Mouse (Mus musculus) right cerebral cortex, postnatal 14 days (tissue): ENCODE data around the gene 1300017J02Rik.
"Not testable (repeated sequence)": the region's sequence is repeated elsewhere in the genome, so short reads cannot be mapped to it uniquely, and the experiment has no call there.

Experiments
- DNase-seq: peaks from one replicate; pipeline ENCODE4 v3.0.0; 2022

The 1300017J02Rik gene

GRCm38 (mm10) chr9:103304927-103305326, at the start of gene 1300017J02Rik, which contains the start of gene Topbp1:
1300017J02Rik (minus strand) TSS chr9:103305082.
Topbp1 (plus strand) TSS chr9:103305215.
- DNase-seq, result peak; percentile 93

GRCm38 (mm10) chr9:103353500-103354260, 48.8 kb upstream of the 1300017J02Rik start:
- DNase-seq, result not testable (repeated sequence)

GRCm38 (mm10) chr9:103348791-103349190, 43.9 kb upstream of the 1300017J02Rik start:
- DNase-seq, result no peak

GRCm38 (mm10) chr9:103347996-103348490, 43.2 kb upstream of the 1300017J02Rik start:
- no peak for DNase-seq

DNA sequence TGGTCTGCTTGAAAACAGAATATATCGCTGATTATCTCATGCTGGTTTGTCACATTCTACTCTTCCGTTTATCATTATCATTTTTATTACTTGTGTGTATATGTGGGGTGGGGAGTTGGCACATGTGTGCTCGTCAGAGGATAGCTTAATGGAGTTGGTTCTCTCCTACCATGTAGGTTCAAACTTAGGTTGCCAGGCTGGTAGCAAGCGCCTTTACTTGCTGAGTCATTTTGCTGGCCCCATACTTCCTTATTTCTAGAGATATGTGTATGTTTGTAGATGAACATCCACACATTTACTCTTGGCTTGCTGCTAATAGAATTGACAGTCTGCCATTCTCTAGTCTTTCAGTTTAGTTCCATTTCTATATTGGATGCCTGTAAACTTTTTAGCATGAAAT, 42.2 kb upstream of the 1300017J02Rik start:
- DNase-seq, result no peak

DNA sequence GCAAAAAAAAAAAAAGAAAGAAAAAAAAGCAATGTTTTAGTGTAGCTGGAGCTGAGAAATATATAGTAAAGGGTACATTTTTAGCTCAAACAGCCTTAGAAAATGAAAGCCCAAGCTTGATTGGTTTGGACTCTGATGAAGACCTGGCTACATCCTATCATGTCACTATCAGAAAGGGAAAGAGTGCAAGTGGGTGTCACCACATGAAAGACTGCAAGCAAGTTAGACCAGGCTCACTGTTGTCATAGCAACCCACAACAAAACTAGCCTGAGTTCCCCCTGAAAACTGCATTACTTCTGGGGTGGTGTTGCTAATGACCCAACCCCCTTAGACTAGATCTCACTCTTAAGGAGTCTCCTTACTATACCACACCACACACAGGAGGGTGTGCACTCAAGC, 32.0 kb upstream of the 1300017J02Rik start:
- DNase-seq, result no peak

DNA sequence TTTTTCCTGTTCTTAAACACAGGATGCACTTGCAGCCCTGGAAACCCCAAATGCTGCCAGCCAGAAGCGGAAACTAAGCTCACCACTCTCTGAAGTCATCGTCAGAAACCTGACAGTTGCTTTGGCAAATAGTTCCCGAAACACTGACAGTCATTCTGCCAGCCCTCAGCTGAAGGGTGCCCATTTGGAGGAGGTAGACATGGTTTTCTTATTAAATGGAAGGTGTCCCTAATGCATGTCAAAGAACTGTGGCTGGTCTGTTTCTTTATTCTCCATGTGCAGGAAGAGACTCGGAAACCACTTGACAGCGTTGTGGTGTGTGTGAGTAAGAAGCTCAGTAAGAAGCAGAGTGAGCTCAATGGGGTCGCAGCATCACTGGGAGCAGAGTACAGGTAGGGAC, 27.8 kb upstream of the 1300017J02Rik start:
- DNase-seq, result no peak

DNA sequence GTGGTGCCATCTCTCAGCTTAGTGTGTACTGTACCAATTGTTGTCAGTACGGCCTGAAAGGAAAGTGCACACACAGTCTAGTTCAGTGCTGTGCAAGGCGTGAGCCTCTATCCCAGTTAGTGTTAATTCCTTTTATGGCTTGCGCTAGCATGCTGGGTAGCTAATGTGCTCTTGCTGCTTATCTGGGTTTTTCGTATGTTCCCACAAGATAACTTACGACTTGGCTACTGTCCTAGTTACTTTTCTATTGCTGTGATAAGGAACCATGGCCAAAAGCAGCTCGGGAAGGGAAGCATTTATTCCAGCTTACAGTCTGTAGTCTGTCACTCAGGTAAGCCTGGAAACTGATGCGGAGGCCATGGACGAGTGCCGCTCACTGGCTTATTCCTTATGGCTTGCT, 21.6 kb upstream of the 1300017J02Rik start:
- DNase-seq, result no peak

GRCm38 (mm10) chr9:103324678-103325077, 19.8 kb upstream of the 1300017J02Rik start:
- no peak for DNase-seq

DNA sequence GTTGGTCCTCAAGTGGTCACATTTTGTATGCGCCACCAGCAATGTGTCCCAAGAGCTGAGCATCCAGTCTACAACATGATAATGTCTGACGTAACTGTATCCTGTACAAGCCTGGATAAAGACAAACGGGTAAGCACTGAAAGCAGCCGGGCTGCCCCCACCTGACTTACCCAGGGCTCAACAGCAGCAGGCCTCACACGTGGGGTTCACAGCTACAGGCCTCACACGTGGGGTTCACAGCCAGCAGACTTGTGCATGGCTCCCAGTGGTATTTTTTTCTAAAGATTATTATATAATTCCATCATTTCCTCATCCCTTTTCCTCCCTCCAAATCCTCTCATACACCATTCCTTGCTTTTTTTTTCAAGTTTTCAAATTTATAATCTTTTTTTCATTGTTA, 5.0 kb upstream of the 1300017J02Rik start:
- DNase-seq, result peak; percentile 31

GRCm38 (mm10) chr9:103305332-103306041, 605 bp upstream of the 1300017J02Rik start:
- peak; percentile 34 for DNase-seq

- DNase-seq, result peak; percentile 50
These were observed 2.2 kb downstream of the 1300017J02Rik start for GRCm38 (mm10) chr9:103302666-103303065.

DNA sequence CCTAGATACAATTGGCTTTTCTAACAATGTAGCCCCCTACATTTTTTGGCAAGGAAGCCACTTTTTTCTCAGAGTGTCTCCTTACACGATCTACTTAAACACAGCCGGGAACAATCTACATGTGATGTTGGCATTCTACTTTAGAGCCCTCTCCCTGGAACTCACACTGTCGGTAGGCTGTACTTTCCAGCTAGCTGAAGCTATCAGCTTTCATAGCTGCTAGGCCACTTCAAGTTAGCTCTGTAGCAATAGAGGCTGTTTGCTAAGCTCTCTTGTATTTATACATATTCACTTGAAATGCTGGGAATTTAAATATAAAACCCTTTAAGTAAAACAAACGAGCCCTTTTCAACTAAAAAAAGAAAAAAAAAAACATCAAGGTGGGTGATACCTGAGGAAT, 2.6 kb downstream of the 1300017J02Rik start:
- DNase-seq, result no peak

GRCm38 (mm10) chr9:103301086-103301485, 3.8 kb downstream of the 1300017J02Rik start:
- DNase-seq, result no peak

- no peak for DNase-seq
These were observed 10.4 kb downstream of the 1300017J02Rik start for GRCm38 (mm10) chr9:103294507-103294906.

- DNase-seq, result no peak
These were observed 16.2 kb downstream of the 1300017J02Rik start for GRCm38 (mm10) chr9:103288489-103289180.

GRCm38 (mm10) chr9:103287840-103288488, 16.9 kb downstream of the 1300017J02Rik start:
- no peak for DNase-seq

GRCm38 (mm10) chr9:103286901-103287422, 17.9 kb downstream of the 1300017J02Rik start:
- DNase-seq, result no peak

- DNase-seq, result no peak
These were observed 18.5 kb downstream of the 1300017J02Rik start for GRCm38 (mm10) chr9:103286396-103286795.

DNA sequence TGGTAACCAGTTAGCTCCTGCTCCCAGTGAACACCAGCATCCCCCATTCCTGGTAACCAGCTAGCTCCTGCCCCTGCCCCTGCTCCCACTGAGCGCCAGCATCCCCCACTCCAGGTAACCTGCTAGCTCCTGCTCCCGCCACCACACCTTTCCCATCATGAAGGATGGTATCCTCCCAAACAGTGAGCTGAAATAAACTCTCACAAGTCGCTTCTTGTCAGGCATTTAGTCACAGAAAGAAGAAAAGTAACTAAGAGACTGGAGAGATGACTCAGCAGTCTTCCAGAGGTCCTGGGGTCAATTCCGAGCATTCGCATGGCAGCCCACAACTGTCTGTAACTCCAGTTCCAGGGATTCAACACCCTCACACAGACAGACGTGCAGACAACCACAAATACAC, 28.0 kb downstream of the 1300017J02Rik start:
- DNase-seq, result no peak

DNA sequence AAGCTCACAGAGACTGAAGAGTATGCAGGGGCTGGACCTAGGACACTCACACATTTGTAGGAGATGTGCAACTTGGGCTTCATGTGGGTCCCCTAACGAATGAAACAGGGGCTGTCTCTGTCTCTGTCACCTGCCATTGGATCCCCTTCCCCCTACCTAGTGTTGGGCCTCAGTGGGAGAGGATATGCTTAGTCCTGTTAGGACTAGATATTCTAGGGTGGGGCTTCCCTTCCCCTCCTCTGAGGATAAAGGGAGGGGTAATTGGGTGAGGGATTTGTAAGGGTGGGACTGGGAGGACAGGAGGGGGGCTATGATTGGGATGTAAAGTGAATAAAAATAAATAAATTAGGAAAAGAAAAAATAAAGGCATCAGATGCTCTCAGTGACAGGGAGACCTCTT, 29.2 kb downstream of the 1300017J02Rik start:
- DNase-seq, result no peak

DNA sequence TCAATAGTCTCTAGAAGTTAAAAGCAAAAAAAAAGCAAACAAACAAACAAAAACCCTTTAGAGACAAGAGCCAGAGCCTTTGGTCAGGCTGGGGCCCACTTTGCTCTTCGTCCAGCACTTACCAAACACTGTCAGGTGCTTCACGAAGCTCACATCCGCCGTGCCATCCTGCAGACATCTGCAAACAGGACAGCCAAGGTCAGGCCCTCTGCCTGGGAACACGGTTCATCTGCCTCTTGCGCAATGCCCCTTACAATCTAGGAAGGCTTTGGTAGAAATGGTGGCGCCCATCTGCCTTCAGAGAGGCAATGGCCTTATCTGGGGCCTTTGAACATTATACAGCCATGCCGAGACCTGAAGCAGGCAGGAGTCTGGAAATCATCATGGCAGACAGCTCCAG, 30.1 kb downstream of the 1300017J02Rik start:
- no peak for DNase-seq

DNA sequence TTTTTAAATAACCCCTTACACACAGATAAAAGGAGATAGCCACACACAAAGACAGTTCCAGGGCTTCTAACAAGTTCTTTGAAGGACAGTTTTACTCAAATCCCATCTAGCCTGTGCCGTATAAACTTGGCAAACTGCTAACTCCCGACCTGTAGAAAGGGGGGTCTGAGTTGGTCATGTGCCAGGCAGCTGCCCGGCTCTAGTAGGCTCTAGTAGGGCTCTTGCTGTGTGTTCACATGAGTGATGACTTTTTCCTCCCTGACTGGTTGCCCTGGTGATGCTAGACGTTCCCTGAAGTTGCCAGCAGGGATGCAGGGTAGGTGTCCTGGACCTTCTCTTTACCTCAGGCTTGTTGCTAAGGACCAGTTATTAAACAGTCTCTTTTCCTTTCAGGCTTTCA, 33.8 kb downstream of the 1300017J02Rik start:
- no peak for DNase-seq
